Mouse (Mus musculus) midbrain, postnatal 0 days (tissue): Measurements from ENCODE around the gene Cfd. TPM values are rescaled to one million over a fixed set of nuclear protein-coding genes. Genes with fewer than 3 reads are reported as not detected.

Experiments used
- ATAC-seq: fragments of 200-750 bp; cut with Nextera tagmentation; 2 replicates; pipeline ENCODE4 v1.8.0; 2017; ENCODE audit warnings: moderate number of reproducible peaks, mild to moderate bottlenecking, moderate TSS enrichment, moderate library complexity; ENCODE audit not compliant: low FRiP score
- DNase-seq: peaks from one replicate; pipeline ENCODE4 v3.0.0-alpha.2; 2015; ENCODE audit warnings: low spot score
- H3K27ac ChIP-seq: fragments of 300-500 bp; sonication (generic); 2 replicates; pipeline ENCODE4 v1.5.1; 2014; ENCODE audit warnings: low read depth, mild to moderate bottlenecking, low read length, mixed read lengths
- H3K27me3 ChIP-seq: fragments of 300-500 bp; sonication (generic); 2 replicates; pipeline ENCODE4 v1.6.1; 2014; ENCODE audit warnings: low read length, control low read depth, mixed read lengths; ENCODE audit not compliant: insufficient read depth
- H3K36me3 ChIP-seq: fragments of 300-500 bp; sonication (generic); 2 replicates; pipeline ENCODE4 v1.6.1; 2014; ENCODE audit warnings: low read length, control low read depth, mixed read lengths; ENCODE audit not compliant: insufficient read depth
- H3K4me1 ChIP-seq: fragments of 300-500 bp; sonication (generic); 2 replicates; pipeline ENCODE4 v1.6.1; 2014; ENCODE audit warnings: mild to moderate bottlenecking, control low read depth, antibody characterized with exemption, low read length, mixed read lengths; ENCODE audit not compliant: insufficient read depth
- H3K4me2 ChIP-seq: fragments of 300-500 bp; sonication (generic); 2 replicates; pipeline ENCODE4 v1.6.1; 2014; ENCODE audit warnings: low read depth, mild to moderate bottlenecking, low read length, mixed read lengths; ENCODE audit not compliant: poor library complexity, severe bottlenecking
- H3K4me3 ChIP-seq: fragments of 300-500 bp; sonication (generic); 2 replicates; pipeline ENCODE4 v1.5.1; 2014; ENCODE audit warnings: low read depth, mild to moderate bottlenecking, low read length, moderate library complexity
- H3K9ac ChIP-seq: fragments of 300-500 bp; sonication (generic); replicated peaks from 2 replicates; pipeline ENCODE4 v1.6.1; 2014; ENCODE audit warnings: mild to moderate bottlenecking, low read length, moderate library complexity, mixed read lengths; ENCODE audit not compliant: poor library complexity, severe bottlenecking
- H3K9me3 ChIP-seq: fragments of 300-500 bp; sonication (generic); 2 replicates; pipeline ENCODE4 v1.6.1; 2016; ENCODE audit warnings: low read length, control low read depth
- CTCF ChIP-seq: IDR thresholded peaks from 2 replicates; pipeline ENCODE4 v1.5.1; 2016; ENCODE audit warnings: antibody characterized with exemption, mild to moderate bottlenecking
- WGBS: fragments of 180-500 bp; shearing (Covaris S2); extraction: QIAGEN DNeasy Blood & Tissue Kit; methylation state at CpG from one replicate; pipeline ENCODE4 v1.1.7; 2014; 5-methylcytosine and 5-hydroxymethylcytosine counted together
- polyA plus RNA-seq: library from polyadenylated mRNA; unstranded; fragments of >200 nt; fragmentation: Nextera tagmentation; extraction: Ambion mirVana; gene quantifications from 2 replicates; pipeline ENCODE4 v1.2.1, GENCODE M21; 2015
- total RNA-seq: library from RNA; depleted of rRNA; stranded (reverse); fragments of >200 nt; gene quantifications from 2 replicates; pipeline ENCODE4 v1.2.3, GENCODE M21; 2014

Gene Cfd
- total and polyA plus RNA-seq, 2 experiments from 2014 or later, result not detected

- H3K36me3 ChIP-seq, result peaks cover 18% of the 10 kb centered on the region
- H3K4me2 ChIP-seq, result peak overlapping the region; percentile 93
- no peak for TF ChIP-seq CTCF
- DNase-seq (no peak), ATAC-seq (no peak)
- H3K4me3 ChIP-seq, result peak overlapping the region; percentile 93
- peak overlapping the region; percentile 100; the same call in 1 of the 2 replicates for H3K27ac ChIP-seq
- no peaks in the 10 kb centered on the region for H3K27me3 ChIP-seq
- 3% methylated on average over 10 of the region's 10 CpGs for WGBS
- H3K9me3 ChIP-seq, result no peaks in the 10 kb centered on the region
- H3K4me1 ChIP-seq, result peaks cover 41% of the 10 kb centered on the region
- H3K9ac ChIP-seq, result peak overlapping the region; percentile 99
Observed at GRCm38 (mm10) chr10:79855558-79856184, 35.0 kb upstream of the Cfd start.

DNA sequence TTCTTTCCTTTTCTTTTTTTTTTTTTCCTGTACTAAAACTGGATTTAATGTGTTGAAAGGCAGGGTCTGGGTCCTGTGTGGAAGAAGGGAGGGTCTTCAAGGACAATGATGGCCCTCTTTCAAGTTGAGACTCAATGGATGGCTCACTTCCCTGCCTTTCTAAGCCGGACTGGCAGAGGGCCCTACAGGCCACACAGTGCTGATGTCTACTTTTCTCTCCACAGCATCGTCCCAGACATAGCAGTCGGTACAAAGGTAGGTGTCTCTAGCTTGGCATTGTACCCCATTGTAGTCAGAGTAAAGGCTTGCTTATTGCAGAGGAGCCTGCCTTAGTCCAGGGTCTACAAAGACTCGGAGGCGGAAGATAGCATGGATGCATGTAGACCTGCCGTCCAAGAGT lies 34.4 kb upstream of the Cfd start:
- WGBS, result 28% methylated on average over 6 of the region's 6 CpGs
- no peak overlapping the region for H3K27ac ChIP-seq
- no peak for TF ChIP-seq CTCF
- DNase-seq (no peak), ATAC-seq (no peak)
- H3K27me3 ChIP-seq, result no peaks in the 10 kb centered on the region
- peaks cover 41% of the 10 kb centered on the region for H3K4me1 ChIP-seq
- H3K4me2 ChIP-seq, result peak overlapping the region; percentile 93
- no peaks in the 10 kb centered on the region for H3K9me3 ChIP-seq
- peaks cover 25% of the 10 kb centered on the region for H3K36me3 ChIP-seq
- H3K9ac ChIP-seq, result peak overlapping the region; percentile 99
- H3K4me3 ChIP-seq, result peak overlapping the region; percentile 93

GRCm38 (mm10) chr10:79856704-79857451 lies 33.8 kb upstream of the Cfd start:
- peaks cover 29% of the 10 kb centered on the region for H3K36me3 ChIP-seq
- WGBS, result 45% methylated on average over 7 of the region's 7 CpGs
- H3K9ac ChIP-seq, result peak overlapping the region; percentile 99
- ATAC-seq (no peak), DNase-seq (no peak)
- H3K27me3 ChIP-seq, result no peaks in the 10 kb centered on the region
- peaks cover 36% of the 10 kb centered on the region for H3K4me1 ChIP-seq
- H3K27ac ChIP-seq, result no peak overlapping the region
- peak overlapping the region; percentile 93 for H3K4me2 ChIP-seq
- no peak for TF ChIP-seq CTCF
- H3K9me3 ChIP-seq, result no peaks in the 10 kb centered on the region
- peak overlapping the region; percentile 93 for H3K4me3 ChIP-seq

DNA sequence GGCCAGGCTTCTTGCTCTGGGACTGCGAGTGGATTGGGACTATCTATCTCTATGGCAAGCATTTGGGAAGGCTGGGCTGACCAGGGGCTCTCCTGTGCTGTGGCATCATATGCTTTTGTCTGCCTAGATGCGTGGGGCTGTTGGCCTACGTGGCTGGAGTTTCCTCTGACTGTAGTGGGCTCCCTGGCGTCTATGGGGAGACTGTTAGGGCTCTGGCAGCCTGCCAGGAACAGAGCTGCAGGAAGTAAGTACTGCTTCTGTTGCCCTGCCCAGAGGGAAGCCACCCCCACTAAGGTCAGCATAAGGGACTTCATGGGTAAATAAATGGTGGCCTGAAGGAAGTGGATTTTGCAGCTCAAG lies 33.2 kb upstream of the Cfd start:
- WGBS, result 24% methylated on average over 4 of the region's 4 CpGs
- Histone ChIP-seq H3K36me3 (peaks cover 35% of the 10 kb centered on the region), H3K4me3 (no peak overlapping the region; the same call in 1 of the 2 replicates), H3K27ac (no peak overlapping the region), H3K9ac (no peak overlapping the region), H3K4me2 (peak overlapping the region; percentile 93), H3K4me1 (peaks cover 31% of the 10 kb centered on the region), H3K27me3 (no peaks in the 10 kb centered on the region), H3K9me3 (no peaks in the 10 kb centered on the region)
- TF ChIP-seq CTCF, result no peak
- ATAC-seq, result no peak
- peak; percentile 55 for DNase-seq

GRCm38 (mm10) chr10:79857894-79858293 lies 32.8 kb upstream of the Cfd start:
- H3K36me3 ChIP-seq, result peaks cover 39% of the 10 kb centered on the region
- no peak for DNase-seq
- WGBS, result 73% methylated on average over 2 of the region's 2 CpGs
- no peaks in the 10 kb centered on the region for H3K27me3 ChIP-seq
- H3K4me2 ChIP-seq, result peak overlapping the region; percentile 93; the same call in 1 of the 2 replicates
- peaks cover 27% of the 10 kb centered on the region for H3K4me1 ChIP-seq
- H3K4me3 ChIP-seq, result no peak overlapping the region; the same call in 1 of the 2 replicates
- TF ChIP-seq CTCF, result no peak
- no peaks in the 10 kb centered on the region for H3K9me3 ChIP-seq
- no peak for ATAC-seq
- H3K9ac ChIP-seq, result no peak overlapping the region
- H3K27ac ChIP-seq, result no peak overlapping the region
